Mouse (Mus musculus) brain, adult 2 months (tissue): ENCODE data around the gene Kcnj16.
A peak's percentile ranks its signal among the peaks of the same experiment; 100 is the strongest.

Experiments used
- DNase-seq: peaks from one replicate; pipeline ENCODE4 v3.0.0; 2011; ENCODE audit warnings: low read depth, low spot score

The Kcnj16 gene

GRCm38 (mm10) chr11:110967762-110968135, at the start of gene Kcnj16:
Gene Kcnj16, plus strand, starts transcription at chr11:110968033.
- DNase-seq, result no peak

DNA sequence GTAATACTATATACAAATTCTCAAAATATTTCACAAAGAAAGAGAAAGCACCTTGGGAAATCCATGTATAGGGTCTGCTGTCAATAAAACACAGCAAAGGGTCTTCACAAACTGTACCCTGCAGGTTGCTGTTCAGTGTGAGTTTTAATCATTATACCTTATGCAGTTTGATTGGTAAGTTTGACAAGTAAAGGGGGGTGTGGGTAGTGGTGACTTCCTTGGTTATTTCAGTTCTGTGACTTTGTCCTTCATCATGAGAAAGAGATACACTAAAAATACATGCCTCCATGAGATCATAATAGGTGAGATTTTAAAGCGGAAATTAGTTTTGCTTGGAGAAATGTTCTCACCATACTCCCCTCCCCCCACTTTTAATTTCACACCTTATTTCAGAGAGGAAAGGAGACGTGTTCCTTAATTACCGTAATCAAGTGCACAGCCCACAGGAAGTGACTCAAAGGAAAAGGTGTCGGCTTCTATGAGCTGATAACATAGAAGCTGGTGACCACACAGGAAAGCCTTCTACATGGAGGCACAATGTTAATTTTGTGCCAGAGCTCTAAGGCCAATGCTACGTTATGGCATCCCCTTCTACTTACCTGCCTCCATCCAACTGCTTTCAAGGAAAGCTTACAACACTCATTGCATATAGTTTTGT, 48.9 kb upstream of the Kcnj16 start:
- no peak for DNase-seq

- DNase-seq, result peak; percentile 79
Measured at GRCm38 (mm10) chr11:110935699-110936098, 32.1 kb upstream of the Kcnj16 start.

GRCm38 (mm10) chr11:110942280-110942679, 25.6 kb upstream of the Kcnj16 start:
- DNase-seq, result no peak

- DNase-seq, result no peak
Measured at GRCm38 (mm10) chr11:110942695-110943135, 25.1 kb upstream of the Kcnj16 start.

GRCm38 (mm10) chr11:110956665-110957064, 11.2 kb upstream of the Kcnj16 start:
- DNase-seq, result no peak

DNA sequence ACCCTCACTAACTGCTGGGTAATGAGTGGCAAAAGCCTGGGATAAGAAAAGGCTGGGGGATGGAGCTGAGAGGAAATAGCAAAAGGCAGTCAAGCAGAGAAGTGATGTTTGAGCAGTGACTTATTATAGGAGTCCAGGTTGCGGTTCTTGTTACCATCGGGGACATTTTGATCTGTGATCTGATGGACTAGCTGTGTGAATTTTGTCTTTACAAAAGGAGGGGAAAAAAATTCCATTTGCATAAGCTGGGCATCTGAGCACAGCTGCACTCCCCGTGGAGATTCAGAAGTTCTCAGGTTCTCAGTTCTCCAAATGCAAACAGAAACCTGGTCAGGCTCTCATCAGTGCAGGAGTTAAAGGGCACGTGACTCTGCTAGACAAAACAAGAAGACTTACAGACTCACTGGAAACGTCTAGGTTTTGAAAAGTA, 6.2 kb upstream of the Kcnj16 start:
- DNase-seq, result peak; percentile 12

GRCm38 (mm10) chr11:110967019-110967761, 643 bp upstream of the Kcnj16 start:
- no peak for DNase-seq

DNA sequence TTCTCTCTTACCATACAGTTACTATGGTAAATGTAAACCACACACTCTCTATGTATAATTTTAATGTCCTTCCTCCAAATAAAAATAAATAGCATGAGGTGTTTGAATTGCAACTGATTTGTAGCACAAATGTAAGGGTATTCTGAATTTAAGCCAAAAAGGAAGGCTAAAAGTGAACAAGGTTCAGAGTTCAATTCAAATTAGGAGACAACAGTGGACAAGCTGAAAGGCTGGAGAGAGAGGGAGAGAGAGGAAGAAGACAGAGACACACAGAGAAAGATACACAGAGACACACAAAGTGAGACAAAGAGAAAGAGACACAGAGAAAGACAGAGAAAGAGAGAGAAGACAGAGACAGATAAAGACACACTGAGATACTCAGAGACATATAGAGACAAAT, 1.1 kb downstream of the Kcnj16 start:
- no peak for DNase-seq

GRCm38 (mm10) chr11:110985508-110985907, 17.7 kb downstream of the Kcnj16 start:
- DNase-seq, result no peak

DNA sequence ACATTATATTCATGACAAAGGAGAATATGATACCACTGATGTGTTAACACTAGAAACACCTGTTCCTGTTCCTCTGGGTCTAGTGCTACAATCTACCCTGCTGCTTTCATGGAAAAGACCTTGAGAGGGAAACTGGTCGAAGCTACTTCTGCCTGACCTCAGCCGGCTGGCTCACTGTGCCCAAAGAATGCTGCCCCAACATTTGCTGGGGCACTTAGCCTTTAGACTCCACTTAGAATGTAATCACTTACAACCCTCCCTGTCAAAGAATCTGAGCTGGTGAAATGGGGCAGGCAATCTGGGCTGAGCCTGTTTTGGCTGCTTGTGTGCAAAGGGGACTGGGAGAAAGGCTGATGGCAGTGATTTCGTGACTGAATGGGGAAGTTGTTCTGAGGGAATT, 18.1 kb downstream of the Kcnj16 start:
- peak; percentile 12 for DNase-seq

- DNase-seq, result peak; percentile 17
Measured at GRCm38 (mm10) chr11:110993616-110994015, 25.8 kb downstream of the Kcnj16 start.

GRCm38 (mm10) chr11:110997211-110997610, 29.4 kb downstream of the Kcnj16 start:
- DNase-seq, result peak; percentile 42

DNA sequence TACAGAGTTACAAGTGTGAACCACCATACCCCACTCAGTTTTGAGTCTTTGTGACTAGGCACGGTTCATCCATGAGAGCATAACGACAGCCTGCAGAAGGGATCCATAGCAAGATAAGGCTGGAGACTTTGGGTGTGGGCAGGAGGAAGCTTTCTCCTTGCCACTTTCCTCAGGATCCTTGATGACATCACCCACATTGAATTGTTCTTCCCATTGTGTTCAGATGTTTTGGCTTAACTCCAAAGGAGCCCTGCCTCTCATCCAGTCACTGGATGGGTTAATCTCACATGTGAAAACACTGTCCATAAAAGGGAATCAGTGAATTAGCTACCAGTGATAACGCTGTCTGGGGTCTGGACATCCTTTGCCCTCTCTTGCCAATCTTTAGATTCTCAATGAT, 37.3 kb downstream of the Kcnj16 start:
- DNase-seq, result no peak

- no peak for DNase-seq
Measured at GRCm38 (mm10) chr11:111009471-111009870, 41.6 kb downstream of the Kcnj16 start.

GRCm38 (mm10) chr11:111016206-111016605, 48.4 kb downstream of the Kcnj16 start:
- no peak for DNase-seq

- DNase-seq, result peak; percentile 4
Measured at GRCm38 (mm10) chr11:111020211-111020610, 52.4 kb downstream of the Kcnj16 start.

GRCm38 (mm10) chr11:111022681-111023281, 54.9 kb downstream of the Kcnj16 start:
- DNase-seq, result peak; percentile 36

DNA sequence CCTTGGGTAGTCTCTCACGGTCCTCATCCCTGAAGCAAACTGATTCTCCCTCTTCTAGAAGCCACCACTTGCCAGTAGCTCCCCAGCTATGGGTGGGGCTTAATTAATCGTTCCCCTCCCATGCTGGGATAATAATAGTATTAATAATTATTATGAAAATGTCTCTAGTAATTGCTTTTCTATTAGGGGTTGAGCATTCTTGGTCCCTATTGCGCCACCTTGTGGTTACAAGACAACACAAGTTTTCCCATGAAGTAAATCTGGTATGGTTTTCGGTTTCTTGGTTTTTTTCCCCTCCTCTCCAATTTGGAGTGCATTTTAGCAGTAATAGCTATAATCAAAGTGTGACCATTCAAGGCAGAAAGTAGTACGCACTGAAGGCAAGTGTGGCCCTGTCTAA, 74.3 kb downstream of the Kcnj16 start:
- DNase-seq, result peak; percentile 35

GRCm38 (mm10) chr11:111043298-111043697, 75.5 kb downstream of the Kcnj16 start:
- DNase-seq, result no peak

DNA sequence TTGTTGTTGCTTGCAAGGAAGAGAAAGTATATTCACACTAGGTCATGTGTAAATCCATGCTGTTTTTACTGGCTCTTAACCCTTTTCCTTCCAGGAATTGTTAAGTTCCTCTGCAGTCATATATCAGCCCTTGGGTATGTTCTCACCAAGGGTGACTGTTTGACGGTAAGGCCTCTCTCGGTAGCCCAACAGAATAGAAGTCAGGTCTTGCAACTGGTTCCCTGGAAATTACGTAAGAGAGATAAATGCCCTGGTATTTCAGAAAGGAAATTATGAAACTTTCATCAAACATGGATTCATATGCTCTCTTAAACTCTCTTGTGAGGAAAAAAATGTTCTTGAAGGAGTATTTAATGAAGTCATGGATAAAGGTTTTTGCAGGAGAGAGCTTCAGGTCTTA, 86.4 kb downstream of the Kcnj16 start:
- DNase-seq, result no peak
